Mouse (Mus musculus) layer of hippocampus, adult 18-20 months (tissue): ENCODE data around the gene Zbtb37. TPM values are rescaled to one million over a fixed set of nuclear protein-coding genes. Genes with fewer than 3 reads are reported as not detected.
A peak's percentile ranks its signal among the peaks of the same experiment; 100 is the strongest.

Source experiments
- DNase-seq, 2 experiments: peaks; one replicate each; pipeline ENCODE4 v3.0.0; 2022; ENCODE audit warnings: low spot score in 2 of 2
- total RNA-seq, 2 experiments: library from RNA; stranded (reverse); gene quantifications; 2 replicates each; pipeline ENCODE4 v1.2.3; 2021

The Zbtb37 gene
- total RNA-seq, 2 experiments from 2014 or later = 17.2 to 18.3 TPM

DNA sequence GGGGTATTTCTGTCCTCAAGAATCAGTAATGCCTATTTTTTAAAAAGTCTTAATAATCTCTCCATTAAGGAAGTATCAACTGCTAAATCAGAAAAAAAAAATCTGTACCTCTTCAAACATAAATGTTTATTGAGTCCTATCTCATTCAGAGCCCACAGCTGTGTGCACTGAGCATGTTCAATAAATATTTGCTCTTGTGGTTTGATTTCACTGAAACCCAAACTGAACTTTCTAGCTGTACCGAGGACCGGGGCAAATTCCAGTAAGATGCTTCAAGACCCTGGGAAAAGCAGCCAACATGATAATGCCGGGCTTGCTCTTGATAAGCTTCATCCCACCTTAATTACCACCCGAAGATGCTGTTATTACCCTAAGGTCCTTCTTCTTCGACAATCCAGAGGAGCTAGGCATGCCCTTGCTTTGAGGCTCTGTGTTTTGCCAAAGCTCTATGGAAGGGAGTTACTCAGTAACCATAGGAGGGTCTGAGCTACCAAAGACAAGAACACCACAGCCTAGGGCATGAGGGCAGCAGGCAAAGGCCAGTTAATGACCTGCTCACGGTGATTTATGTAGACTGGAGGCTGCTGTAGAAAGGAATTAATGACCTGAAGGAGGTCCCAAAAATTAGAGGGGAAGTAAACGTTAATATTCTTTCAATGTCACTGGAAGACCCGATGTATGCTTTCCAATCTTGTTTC, 54.0 kb downstream of the Zbtb37 start:
- no peak for DNase-seq

DNA sequence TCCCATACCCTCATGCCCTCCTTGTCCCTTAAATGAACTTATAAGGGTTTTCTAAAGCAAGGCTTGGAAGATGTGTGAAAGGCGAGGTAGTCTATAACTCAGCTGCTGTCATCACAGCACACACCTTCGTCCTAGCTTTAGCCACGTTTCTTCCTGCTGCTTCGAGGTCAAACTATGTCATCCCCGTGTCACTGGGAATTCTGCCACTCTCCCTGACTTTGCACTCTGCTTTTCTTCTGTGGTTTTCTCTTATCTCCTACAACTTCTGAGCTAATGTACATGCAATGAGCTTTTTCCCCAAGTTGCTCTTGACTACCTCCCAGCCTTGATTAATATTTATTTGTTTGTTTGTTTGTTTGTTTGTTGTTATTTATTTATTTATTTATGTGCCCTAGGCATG, 54.6 kb downstream of the Zbtb37 start:
- no peak for DNase-seq

DNA sequence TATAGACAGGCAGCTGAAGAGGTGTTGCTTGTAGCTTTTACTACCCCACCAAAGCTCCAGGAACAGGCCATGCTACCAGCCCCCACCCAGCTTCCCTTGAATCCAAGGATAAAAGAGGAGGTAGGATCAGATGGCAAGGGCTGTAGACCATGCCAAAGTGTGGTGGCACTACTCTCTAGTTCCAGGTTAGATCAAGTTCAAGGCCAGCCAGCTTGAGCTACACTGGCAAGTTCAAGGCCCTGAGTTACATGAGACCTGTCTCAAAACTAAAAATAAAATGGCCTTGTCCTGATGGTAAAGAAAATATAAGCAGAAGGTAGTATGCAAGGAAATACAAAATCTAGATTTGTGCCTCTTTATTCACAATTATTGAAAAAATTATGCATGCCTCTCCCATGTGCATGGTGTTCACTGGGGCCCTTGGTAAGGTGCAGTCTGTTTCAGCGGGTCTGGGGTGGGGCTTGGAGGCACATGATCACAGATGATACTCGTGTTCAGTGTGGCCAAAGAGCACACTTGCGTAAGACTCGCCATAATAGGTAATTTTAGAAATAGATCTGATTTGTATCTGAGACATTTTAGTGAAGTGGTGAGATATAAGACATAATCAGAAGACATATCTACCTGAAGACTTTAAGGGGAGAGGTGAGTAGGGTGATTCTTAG, 56.4 kb downstream of the Zbtb37 start, which contains the start of gene Serpinc1:
Gene Serpinc1, plus strand, starts transcription at position 515 of the 665 bp plus-strand sequence.
- no peak for DNase-seq

DNA sequence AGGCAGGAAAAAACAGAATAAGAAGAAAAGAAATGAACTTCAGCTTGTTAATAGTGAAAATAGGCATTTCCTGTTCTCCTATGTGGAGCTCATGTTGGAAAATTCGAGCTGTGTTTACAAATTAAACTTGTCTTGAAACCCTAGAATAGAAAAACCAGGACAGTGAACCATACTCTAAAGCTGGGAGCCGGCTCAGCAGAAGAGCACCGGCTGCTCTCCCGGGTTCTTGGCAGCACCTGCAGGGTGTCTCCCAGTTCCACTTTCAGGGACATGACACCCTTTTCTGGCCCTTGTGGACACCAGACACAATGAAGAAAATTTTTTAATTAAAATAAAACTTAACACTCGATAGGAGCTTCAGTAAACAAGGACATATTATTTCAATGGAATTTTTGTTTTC, 66.0 kb downstream of the Zbtb37 start:
- no peak for DNase-seq

DNA sequence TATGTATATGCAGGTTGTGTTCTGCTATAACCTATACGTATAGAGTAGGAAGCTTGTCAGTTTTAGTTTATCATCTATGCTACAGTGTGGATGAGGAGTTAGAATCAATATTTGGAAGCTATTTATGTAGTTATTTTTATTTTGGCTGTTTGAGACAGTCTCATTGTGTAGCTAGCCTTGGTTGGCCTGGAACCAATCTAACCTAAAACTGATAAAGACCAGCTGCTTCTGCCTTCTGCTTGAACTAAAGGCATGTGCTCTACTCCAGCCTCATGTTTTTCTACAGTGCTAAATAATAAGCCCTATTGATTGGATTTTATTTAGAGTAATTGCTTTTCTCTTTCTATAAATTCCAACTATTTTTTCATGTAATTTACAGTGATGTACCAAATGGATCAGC, 67.4 kb downstream of the Zbtb37 start:
- DNase-seq = peak; percentile 46 to 81

DNA sequence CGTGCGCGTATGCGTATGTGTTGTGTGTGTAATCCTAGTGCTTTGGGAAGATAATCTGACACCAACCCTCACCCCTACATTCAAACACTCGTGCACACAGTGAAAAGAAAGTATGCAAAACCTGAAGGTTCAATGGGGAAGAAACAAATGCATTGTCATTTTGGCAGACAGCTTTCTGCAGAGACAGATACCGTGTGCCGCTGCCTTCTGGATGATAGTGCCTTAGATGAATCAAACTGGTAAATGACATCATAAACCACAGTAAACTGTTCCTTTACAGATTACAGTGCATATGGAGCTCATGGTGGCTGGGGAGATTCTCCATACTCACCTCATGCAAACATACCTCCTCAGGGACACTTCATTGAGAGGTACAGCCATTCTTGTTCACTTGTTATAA, 71.5 kb downstream of the Zbtb37 start:
- no peak for DNase-seq

Other genes with a start within 250 kb of the Zbtb37 start
- gene Rabgap1l, start 241.6 kb downstream of the Zbtb37 start, total RNA-seq = 100 to 1,000 TPM; 240 to 249 TPM
- gene Rc3h1, start 128.4 kb downstream of the Zbtb37 start, total RNA-seq = 10 to 100 TPM; 40.8 to 41.3 TPM
- gene Serpinc1, start 56.3 kb downstream of the Zbtb37 start, total RNA-seq = under 1 TPM; 0.10 TPM
- gene Dars2, start 35.8 kb upstream of the Zbtb37 start, total RNA-seq = 10 to 100 TPM; 26.3 to 26.5 TPM
- 1 to 10 TPM; 1.3 to 1.7 TPM for gene Cenpl, start 35.9 kb upstream of the Zbtb37 start, total RNA-seq
- gene Klhl20, start 96.7 kb upstream of the Zbtb37 start, total RNA-seq = 10 to 100 TPM; 17.2 to 18.1 TPM
- 10 to 100 TPM; 59.5 to 60.6 TPM for gene Ankrd45, start 107.8 kb upstream of the Zbtb37 start, total RNA-seq
- not detected for gene Tex50, start 124.5 kb upstream of the Zbtb37 start, total RNA-seq
- 100 to 1,000 TPM; 356 TPM for gene Prdx6, start 216.4 kb upstream of the Zbtb37 start, total RNA-seq